Mouse (Mus musculus): ENCODE measurements around the gene Abcb11.
"Not testable (repeated sequence)": the region's sequence is repeated elsewhere in the genome, so short reads cannot be mapped to it uniquely, and the experiment has no call there.

Gene Abcb11

GRCm38 (mm10) chr2:69342496-69343221 is at the start of gene Abcb11:
TSS of gene Abcb11 (minus strand) at chr2:69342616.
- DNase-seq, result no peak

- no peak for DNase-seq
Measured at GRCm38 (mm10) chr2:69386118-69386871, 43.9 kb upstream of the Abcb11 start.

GRCm38 (mm10) chr2:69382838-69383237 is 40.4 kb upstream of the Abcb11 start:
- DNase-seq, result no peak

GRCm38 (mm10) chr2:69381740-69382139 is 39.3 kb upstream of the Abcb11 start:
- no peak for DNase-seq

GRCm38 (mm10) chr2:69380281-69380680 is 37.9 kb upstream of the Abcb11 start, which contains the start of gene Dhrs9:
TSS of gene Dhrs9 (plus strand) at chr2:69380445.
- DNase-seq, result no peak

- DNase-seq, result no peak
Measured at GRCm38 (mm10) chr2:69379801-69380200, 37.4 kb upstream of the Abcb11 start.

- DNase-seq, result no peak
Measured at GRCm38 (mm10) chr2:69376780-69377179, 34.4 kb upstream of the Abcb11 start.

GRCm38 (mm10) chr2:69365275-69365674 is 22.9 kb upstream of the Abcb11 start:
- no peak for DNase-seq

GRCm38 (mm10) chr2:69364831-69365230 is 22.4 kb upstream of the Abcb11 start:
- DNase-seq, result no peak

GRCm38 (mm10) chr2:69355402-69355801 is 13.0 kb upstream of the Abcb11 start:
- DNase-seq, result not testable (repeated sequence)

GRCm38 (mm10) chr2:69341506-69341905 is 910 bp downstream of the Abcb11 start:
- DNase-seq, result no peak

GRCm38 (mm10) chr2:69331523-69331922 is 10.9 kb downstream of the Abcb11 start:
- DNase-seq, result not testable (repeated sequence)

GRCm38 (mm10) chr2:69328509-69329163 is 13.8 kb downstream of the Abcb11 start:
- DNase-seq, result no peak

- no peak for DNase-seq
Measured at GRCm38 (mm10) chr2:69324881-69325660, 17.3 kb downstream of the Abcb11 start.

- no peak for DNase-seq
Measured at GRCm38 (mm10) chr2:69323018-69323417, 19.4 kb downstream of the Abcb11 start.

- DNase-seq, result no peak
Measured at GRCm38 (mm10) chr2:69321457-69321856, 21.0 kb downstream of the Abcb11 start.

GRCm38 (mm10) chr2:69311337-69311736 is 31.1 kb downstream of the Abcb11 start:
- no peak for DNase-seq

- DNase-seq, result no peak
Measured at GRCm38 (mm10) chr2:69308136-69308535, 34.3 kb downstream of the Abcb11 start.

- not testable (repeated sequence) for DNase-seq
Measured at GRCm38 (mm10) chr2:69300568-69300967, 41.8 kb downstream of the Abcb11 start.

GRCm38 (mm10) chr2:69294508-69294907 is 47.9 kb downstream of the Abcb11 start:
- DNase-seq, result no peak

- no peak for DNase-seq
Measured at GRCm38 (mm10) chr2:69288989-69289388, 53.4 kb downstream of the Abcb11 start.

- DNase-seq, result no peak
Measured at GRCm38 (mm10) chr2:69275875-69276274, 66.5 kb downstream of the Abcb11 start.

Measured in cerebellum, adult 18-20 months (tissue).